Mouse (Mus musculus) embryonic fibroblast, embryonic 13.5 days (primary cell): ENCODE data around the gene Jmjd1c. TPM values are rescaled to one million over a fixed set of nuclear protein-coding genes. Genes with fewer than 3 reads are reported as not detected.

ENCODE experiments used
- H3K27ac ChIP-seq: 2 replicates; pipeline ENCODE4 v1.5.1; 2012; ENCODE audit warnings: low read length, control low read depth, inconsistent platforms; ENCODE audit not compliant: insufficient read depth
- H3K4me1 ChIP-seq: 2 replicates; pipeline ENCODE4 v1.6.1; 2011; ENCODE audit warnings: low read length; ENCODE audit not compliant: control insufficient read depth, insufficient read depth
- H3K4me3 ChIP-seq: 2 replicates; pipeline ENCODE4 v1.5.1; 2011; ENCODE audit warnings: mild to moderate bottlenecking, control low read depth, low read length; ENCODE audit not compliant: insufficient read depth
- CTCF ChIP-seq: IDR thresholded peaks from 2 replicates; pipeline ENCODE4 v1.5.1; 2011; ENCODE audit warnings: mild to moderate bottlenecking, control low read depth, low read length, moderate library complexity, borderline replicate concordance; ENCODE audit not compliant: insufficient read depth
- POLR2A ChIP-seq: IDR thresholded peaks from 2 replicates; pipeline ENCODE4 v1.6.1; 2011; ENCODE audit warnings: low read depth, mild to moderate bottlenecking, control low read depth, low read length, moderate library complexity
- polyA plus RNA-seq: library from polyadenylated mRNA; stranded (reverse); fragments of >200 nt; gene quantifications from 2 replicates; pipeline ENCODE4 v1.2.4, GENCODE M21; 2011; ENCODE audit warnings: low read depth; ENCODE audit not compliant: missing spikeins, insufficient read length

Jmjd1c gene
- polyA plus RNA-seq, 1 experiment = 40.2 TPM

DNA sequence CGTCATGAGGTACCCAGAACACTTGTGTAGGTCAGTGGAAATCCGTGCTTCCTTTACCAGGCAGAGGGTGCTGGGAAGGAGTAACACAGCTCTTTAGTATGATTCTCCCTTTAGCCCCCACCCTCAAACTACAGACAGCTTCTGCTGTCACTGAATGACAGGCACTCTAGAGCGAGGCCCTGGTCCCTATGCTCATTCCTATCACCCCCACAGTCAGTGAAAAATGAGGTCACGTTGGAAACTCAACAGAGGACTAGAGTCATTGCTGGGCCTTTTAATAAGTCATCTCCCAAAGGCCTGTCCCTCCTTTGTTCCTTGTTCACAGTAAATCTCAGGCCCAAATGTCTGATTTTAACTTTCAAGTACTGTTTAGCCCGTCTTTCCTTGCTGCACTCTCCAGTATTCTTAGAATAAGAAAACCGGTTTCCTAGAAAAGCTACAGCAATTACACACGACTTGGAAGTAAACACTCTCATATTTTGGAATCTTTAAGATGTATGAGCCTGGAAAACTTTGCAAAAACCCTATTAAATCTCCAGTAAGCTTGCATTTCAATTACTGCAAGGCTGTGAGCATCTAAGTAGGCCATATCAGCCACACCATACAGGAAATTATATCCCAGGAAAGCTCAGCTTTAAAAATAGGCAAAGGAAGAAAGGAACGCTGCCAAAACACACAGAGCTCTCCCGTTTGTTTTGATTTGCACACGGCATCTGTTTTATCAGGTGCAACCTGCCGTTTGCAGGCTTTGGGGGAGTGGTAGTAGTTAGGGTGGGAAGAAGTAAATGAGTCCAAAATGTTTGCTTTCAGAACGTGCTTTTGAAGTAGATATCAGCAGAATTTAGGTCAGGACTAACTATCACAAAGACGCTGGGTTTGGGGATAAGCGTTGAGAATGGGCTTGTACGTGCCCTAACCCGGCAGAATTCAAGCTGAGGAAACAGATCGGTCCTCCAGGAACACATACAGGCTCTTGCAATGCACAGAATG, 39.8 kb upstream of the Jmjd1c start:
- H3K27ac ChIP-seq = peak overlapping the region; percentile 56
- TF ChIP-seq CTCF (no peak), POLR2A (no peak)
- no peak overlapping the region for H3K4me3 ChIP-seq
- peaks cover 21% of the 10 kb centered on the region for H3K4me1 ChIP-seq

GRCm38 (mm10) chr10:67057208-67057607, 38.7 kb upstream of the Jmjd1c start:
- Histone ChIP-seq H3K4me1 (peaks cover 19% of the 10 kb centered on the region), H3K27ac (no peak overlapping the region)
- TF ChIP-seq POLR2A (no peak), CTCF (no peak)

DNA sequence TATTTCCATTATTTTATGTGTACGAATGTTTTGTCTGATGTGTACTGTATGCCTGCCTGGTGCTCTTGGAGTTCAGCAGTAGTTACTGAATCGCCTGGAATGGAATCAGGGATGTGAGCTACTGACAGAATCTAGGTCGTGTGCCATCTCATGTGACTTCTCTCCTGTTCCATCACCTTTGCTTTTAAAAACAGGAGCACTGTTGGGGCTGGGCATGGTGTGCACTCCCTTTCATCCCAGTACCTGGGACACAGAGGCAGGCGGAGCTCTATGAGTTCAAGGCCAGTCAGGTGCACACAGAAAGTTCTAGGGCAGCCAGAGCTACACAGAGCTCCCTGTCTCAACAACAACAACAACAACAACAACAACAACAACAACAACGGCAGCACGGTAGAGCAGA, 38.2 kb upstream of the Jmjd1c start:
- H3K4me1 ChIP-seq = peaks cover 19% of the 10 kb centered on the region
- TF ChIP-seq POLR2A (no peak), CTCF (no peak)
- H3K4me3 ChIP-seq = no peak overlapping the region
- H3K27ac ChIP-seq = peak overlapping the region; percentile 15; the same call in 1 of the 2 replicates

More at GRCm38 (mm10) chr10:67057208-67057607, 38.7 kb upstream of the Jmjd1c start:
- no peak overlapping the region for H3K4me3 ChIP-seq

- no peak overlapping the region for H3K4me3 ChIP-seq
- H3K27ac ChIP-seq = peak overlapping the region; percentile 49; the same call in 1 of the 2 replicates
- H3K4me1 ChIP-seq = peaks cover 18% of the 10 kb centered on the region
- TF ChIP-seq CTCF (no peak), POLR2A (no peak)
Measured at GRCm38 (mm10) chr10:67058297-67058696, 37.6 kb upstream of the Jmjd1c start.

DNA sequence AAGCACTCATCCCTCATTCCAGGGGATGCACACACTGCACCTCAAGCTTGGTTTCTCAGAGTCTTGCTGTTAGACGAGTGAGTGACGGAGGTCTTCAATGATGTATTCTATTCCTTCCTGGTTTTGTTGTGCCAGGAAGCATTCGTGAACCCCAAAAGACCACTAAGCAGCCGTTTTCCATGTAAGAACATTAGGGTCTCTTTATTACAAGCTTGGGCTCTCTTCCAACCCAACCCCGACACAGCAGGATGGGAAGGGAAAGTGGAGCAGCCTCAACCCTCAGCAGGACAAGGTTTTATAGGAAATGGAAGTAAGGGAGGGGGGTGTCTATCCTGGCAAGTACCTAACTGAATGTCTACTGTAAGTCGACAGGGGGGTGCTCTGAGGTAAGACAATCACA, 37.2 kb upstream of the Jmjd1c start:
- H3K4me1 ChIP-seq = peaks cover 16% of the 10 kb centered on the region
- H3K27ac ChIP-seq = peak overlapping the region; percentile 49
- no peak overlapping the region for H3K4me3 ChIP-seq
- no peak for TF ChIP-seq POLR2A
- TF ChIP-seq CTCF = no peak

- Histone ChIP-seq H3K4me1 (peaks cover 11% of the 10 kb centered on the region), H3K27ac (no peak overlapping the region), H3K4me3 (no peak overlapping the region)
- TF ChIP-seq POLR2A (no peak), CTCF (no peak)
Measured at GRCm38 (mm10) chr10:67061367-67061801, 34.5 kb upstream of the Jmjd1c start.

DNA sequence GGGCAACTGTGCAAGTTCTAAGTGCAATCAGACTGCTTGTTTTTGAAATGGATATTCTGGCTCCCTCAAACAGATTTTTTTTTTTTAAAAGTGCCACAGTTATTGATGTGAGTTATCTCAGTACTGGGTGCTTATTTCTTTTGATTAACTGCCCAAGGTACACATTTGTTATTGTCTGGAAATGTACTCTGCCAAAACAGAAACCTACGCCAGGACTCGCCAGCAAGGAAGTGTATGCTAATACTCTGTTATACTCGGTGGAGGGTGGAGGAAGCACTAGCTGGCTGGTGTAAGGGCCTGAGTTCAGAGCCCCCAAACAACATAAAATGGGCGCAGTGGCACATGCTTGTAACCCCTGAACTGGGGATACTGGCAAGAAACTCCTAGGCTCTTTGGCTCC, 34.1 kb upstream of the Jmjd1c start:
- Histone ChIP-seq H3K4me3 (no peak overlapping the region), H3K4me1 (peaks cover 8% of the 10 kb centered on the region), H3K27ac (no peak overlapping the region)
- no peak for TF ChIP-seq POLR2A
- TF ChIP-seq CTCF = no peak

DNA sequence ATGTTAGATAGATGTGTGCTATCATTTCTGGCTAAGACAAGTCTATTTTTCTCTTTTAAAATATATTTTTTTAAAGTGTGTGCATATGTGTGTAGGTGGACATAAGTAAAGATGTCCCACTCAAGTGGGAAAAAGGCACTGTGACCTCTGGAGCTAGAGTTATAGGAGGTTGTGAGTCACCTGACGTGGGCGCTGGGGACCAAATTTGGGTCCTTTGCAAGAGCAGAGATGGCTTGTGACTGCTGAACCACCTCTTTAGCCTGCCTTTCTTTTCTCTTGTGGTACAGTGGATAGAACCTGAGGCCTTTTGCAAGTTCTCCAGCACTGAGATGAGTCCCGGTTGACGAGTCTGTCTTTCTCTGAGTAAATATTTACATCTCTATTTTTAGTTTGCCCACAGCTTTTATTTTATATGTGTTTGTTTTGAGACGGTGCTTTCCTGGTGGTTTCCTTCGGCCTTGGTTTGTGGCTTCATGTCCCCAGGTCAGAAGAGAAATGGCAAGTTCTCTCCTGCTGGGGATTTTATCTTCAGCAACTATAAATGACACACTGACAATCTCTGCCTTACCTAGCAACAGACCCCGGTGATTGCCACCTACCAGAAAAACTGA, 30.5 kb upstream of the Jmjd1c start:
- Histone ChIP-seq H3K27ac (no peak overlapping the region), H3K4me1 (no peaks in the 10 kb centered on the region; the same call in 1 of the 2 replicates), H3K4me3 (no peak overlapping the region)
- TF ChIP-seq CTCF = no peak

DNA sequence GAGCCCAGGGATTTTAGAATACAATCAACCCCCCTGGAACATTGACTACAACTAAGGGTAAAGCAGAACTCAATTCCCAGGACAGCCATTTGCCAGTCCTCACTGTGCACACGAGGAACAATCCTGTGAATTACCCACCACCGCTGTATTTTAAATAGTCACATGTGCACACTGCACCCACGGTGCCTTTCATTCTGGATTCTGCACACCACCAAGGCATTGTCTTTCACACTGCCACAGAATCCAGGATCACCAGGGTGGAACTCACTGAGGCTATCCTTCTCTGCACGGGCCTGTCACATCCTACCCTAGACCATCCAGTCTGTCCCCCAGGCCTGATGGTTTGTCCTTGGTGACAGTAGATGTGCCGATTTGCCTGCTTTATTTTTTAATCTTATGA, 30.0 kb upstream of the Jmjd1c start:
- Histone ChIP-seq H3K4me3 (no peak overlapping the region), H3K27ac (no peak overlapping the region), H3K4me1 (no peaks in the 10 kb centered on the region; the same call in 1 of the 2 replicates)
- no peak for TF ChIP-seq CTCF
- TF ChIP-seq POLR2A = no peak

GRCm38 (mm10) chr10:67066421-67066820, 29.5 kb upstream of the Jmjd1c start:
- Histone ChIP-seq H3K4me1 (no peaks in the 10 kb centered on the region; the same call in 1 of the 2 replicates), H3K27ac (no peak overlapping the region), H3K4me3 (no peak overlapping the region)
- no peak for TF ChIP-seq CTCF
- TF ChIP-seq POLR2A = no peak
